Mouse (Mus musculus) monocyte, adult 5-6 weeks (primary cell): ENCODE measurements around the gene Rpp38. TPM values are rescaled to one million over a fixed set of nuclear protein-coding genes. Genes with fewer than 3 reads are reported as not detected.

Experiments
- ATAC-seq: fragments of 153-309, 156-312 bp; replicated peaks from 2 replicates; pipeline ENCODE4 v1.8.0; 2017; ENCODE audit warnings: mild to moderate bottlenecking; ENCODE audit not compliant: low TSS enrichment, insufficient number of reproducible peaks, severe bottlenecking, poor library complexity, low FRiP score
- total RNA-seq: library from RNA; stranded (forward); fragments of 200-1000, 200-491, 200-594 nt; gene quantifications from 3 replicates; pipeline ENCODE4 v1.2.3, GENCODE M21; 2017

Rpp38 gene
- total RNA-seq, 1 experiment from 2014 or later, result 9.9 TPM

GRCm38 (mm10) chr2:3292170-3292569, 40.3 kb downstream of the Rpp38 start:
- no peak for ATAC-seq

DNA sequence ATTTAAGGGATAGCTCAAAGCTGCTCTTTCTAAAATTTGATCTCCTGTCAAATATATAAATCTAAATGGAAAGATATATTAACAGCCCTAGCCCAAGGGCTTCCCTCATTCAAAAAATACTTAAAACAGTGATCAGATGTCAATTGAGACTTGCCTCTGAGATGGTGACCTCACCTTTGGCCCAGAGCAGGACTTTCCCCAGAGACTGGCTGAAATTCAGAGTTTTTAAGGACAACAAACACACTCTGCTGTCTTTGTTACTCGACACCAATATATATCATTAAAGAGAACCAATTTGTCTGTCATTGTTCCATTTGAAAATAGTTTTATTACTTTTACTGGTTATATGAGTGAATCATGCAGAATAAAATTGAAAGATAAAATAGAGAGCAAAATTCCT, 42.9 kb downstream of the Rpp38 start:
- ATAC-seq, result no peak

- no peak for ATAC-seq
These were observed 46.2 kb downstream of the Rpp38 start for GRCm38 (mm10) chr2:3286243-3286642.

GRCm38 (mm10) chr2:3285709-3286108, 46.7 kb downstream of the Rpp38 start:
- ATAC-seq, result no peak

DNA sequence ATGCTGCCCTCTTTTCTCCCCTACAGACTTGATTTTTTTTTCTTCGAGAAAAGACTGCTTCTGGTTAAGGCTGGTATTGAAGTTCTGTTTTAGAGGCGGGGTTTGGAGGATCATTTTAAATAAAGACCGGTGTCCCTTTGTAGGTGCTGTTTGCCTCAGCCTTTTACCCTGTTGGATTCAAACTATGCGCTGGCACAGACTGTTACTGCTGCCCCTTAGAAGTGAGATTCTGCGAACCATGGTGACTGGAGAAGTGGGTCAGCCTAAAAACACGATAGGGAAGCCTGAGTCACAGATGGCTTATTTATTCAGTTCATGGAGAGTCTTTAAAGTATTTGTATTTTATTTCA, 47.3 kb downstream of the Rpp38 start:
- no peak for ATAC-seq

GRCm38 (mm10) chr2:3284473-3285180, 47.8 kb downstream of the Rpp38 start:
- ATAC-seq, result peak; percentile 18; the same call in 1 of the 2 replicates

DNA sequence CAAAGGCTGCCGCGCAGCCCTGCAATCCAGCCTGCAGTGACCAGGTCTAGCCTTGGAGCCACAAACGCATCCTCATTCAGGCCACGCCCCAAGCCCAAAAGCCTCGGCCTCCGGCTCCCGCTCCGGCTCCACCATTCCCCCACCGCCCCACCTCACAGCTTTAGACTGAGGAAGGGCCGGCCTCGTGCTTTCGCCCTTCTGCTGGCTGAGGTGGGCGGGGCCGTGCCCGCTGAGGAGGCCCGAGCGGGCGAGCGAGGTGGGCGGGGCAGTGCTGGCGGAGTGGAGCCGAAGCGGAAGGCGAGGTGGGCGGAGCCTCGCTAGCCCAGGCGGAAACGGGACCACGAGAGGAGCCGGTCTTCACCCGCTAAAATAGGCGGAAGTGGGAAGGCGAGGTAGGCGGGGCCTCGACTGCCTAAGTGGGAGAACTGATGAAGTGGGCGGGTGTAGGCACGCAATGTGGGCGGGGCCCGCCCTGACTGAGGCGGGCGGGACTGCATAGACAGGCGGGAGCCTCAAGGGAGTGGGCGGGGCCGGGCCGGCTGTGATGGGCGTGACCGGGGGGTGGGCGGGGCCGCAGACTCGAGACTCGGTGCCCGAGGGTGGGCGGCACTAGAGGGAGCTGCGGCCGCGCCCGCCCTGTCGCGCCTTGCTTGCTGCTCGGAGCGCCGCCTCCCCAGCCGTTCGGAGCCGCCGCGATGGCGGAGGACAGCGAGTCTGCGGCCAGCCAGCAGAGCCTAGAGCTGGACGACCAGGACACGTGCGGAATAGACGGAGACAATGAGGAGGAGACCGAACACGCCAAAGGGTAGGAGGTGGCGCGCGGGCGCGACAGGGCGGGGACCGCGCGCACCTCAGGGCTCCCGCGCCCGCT, 48.6 kb downstream of the Rpp38 start, which contains the start of gene Nmt2:
Gene Nmt2, plus strand, starts transcription at position 611 of the 871 bp plus-strand sequence.
- peak; percentile 96 for ATAC-seq

- ATAC-seq, result no peak
These were observed 49.4 kb downstream of the Rpp38 start for GRCm38 (mm10) chr2:3282866-3283601.

- ATAC-seq, result no peak
These were observed 51.1 kb downstream of the Rpp38 start for GRCm38 (mm10) chr2:3281311-3281710.

Other genes with a start within 250 kb of the Rpp38 start
- not detected in 3 replicates for gene Fam171a1, start 218.4 kb downstream of the Rpp38 start, total RNA-seq
- gene Nmt2, start 48.4 kb downstream of the Rpp38 start, total RNA-seq, result 18.0 to 31.9 TPM (median 18.3 TPM) in 3 replicates
- 4.5 TPM in 1 of 3 replicates, not detected in the others for gene Acbd7, start 3.5 kb upstream of the Rpp38 start, total RNA-seq
- gene Olah, start 64.6 kb upstream of the Rpp38 start, total RNA-seq, result not detected in 3 replicates
- 2.1 to 6.9 TPM in 2 of 3 replicates, not detected in the other for gene Meig1, start 90.0 kb upstream of the Rpp38 start, total RNA-seq
- 18.0 to 38.5 TPM (median 22.6 TPM) in 3 replicates for gene Dclre1c, start 91.5 kb upstream of the Rpp38 start, total RNA-seq
- 0.11 to 4.4 TPM (median 0.87 TPM) in 3 replicates for gene Suv39h2, start 142.4 kb upstream of the Rpp38 start, total RNA-seq
- gene Gm45902, start 180.1 kb upstream of the Rpp38 start, total RNA-seq, result 6.8 to 13.6 TPM (median 9.7 TPM) in 3 replicates
- gene Hspa14, start 180.2 kb upstream of the Rpp38 start, total RNA-seq, result 87.0 to 139 TPM (median 114 TPM) in 3 replicates
- gene Cdnf, start 180.4 kb upstream of the Rpp38 start, total RNA-seq, result 0.68 TPM in 1 of 3 replicates, not detected in the others
- gene Fam107b, start 237.8 kb upstream of the Rpp38 start, total RNA-seq, result 432 to 778 TPM (median 669 TPM) in 3 replicates